11 mouse cellular contexts compared by ENCODE assay signal in the genomic region with DNA sequence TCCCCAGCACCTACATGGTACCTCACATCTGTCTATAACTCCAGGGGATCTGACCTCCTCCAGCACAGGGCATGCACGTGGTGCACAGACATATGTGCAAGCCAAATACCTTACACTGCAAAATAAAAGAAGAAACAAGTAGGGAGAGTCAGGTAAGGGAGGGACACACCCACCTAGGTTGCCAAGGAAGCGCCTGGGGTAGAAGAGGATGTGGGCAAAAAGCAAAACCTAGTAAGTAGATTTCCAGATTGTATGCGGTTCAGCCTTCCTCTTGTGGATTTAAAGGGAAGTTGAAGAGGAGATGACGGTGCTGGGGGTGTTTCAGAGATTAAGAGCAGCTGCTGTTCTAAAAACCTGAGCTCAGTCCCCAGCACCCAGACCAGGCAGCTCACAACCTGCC. TPM values are rescaled to one million over a fixed set of nuclear protein-coding genes. Genes with fewer than 3 reads are reported as not detected.
A peak's percentile ranks its signal among the peaks of the same experiment; 100 is the strongest.
DNase-seq lines count a peak whose midpoint lies in the region; ATAC-seq and TF ChIP-seq lines count a peak whose summit lies in the region.
"Had no signal": no experiment of that assay in that cellular context is flagged by ENCODE, and none has a peak within 500 bp of the region (broad histone marks: within the 10 kb centered on the region; RNA-seq: fewer than 3 reads in every experiment).

No protein-coding gene starts in this region.

- peak; percentile 51; the same call in 1 of the 2 replicates for ATAC-seq in G1E (ENCODE audit: extremely low read depth, insufficient number of reproducible peaks, low FRiP score, poor library complexity, severe bottlenecking)
- ATAC-seq: forebrain, embryonic 14.5 days; hindbrain, postnatal 0 days had no signal

- H3K27ac ChIP-seq in forebrain, embryonic 10.5 days = no peak overlapping the region
- H3K27ac ChIP-seq: embryonic facial prominence, embryonic 10.5 days; hindbrain, postnatal 0 days; limb, embryonic 13.5 days had no signal

- peak; percentile 94 for DNase-seq in CD4-positive helper T cell, adult 2 months (ENCODE audit: low read depth, low spot score)
- DNase-seq in G1E (ENCODE audit: low spot score) = peak; percentile 8
- peak; percentile 12 for DNase-seq in lung, postnatal 10 days
- peak; percentile 56 to 65 for DNase-seq in spleen, postnatal 36 days (ENCODE audit: low spot score in 2 of 2)
- no peak for DNase-seq in left cerebral cortex, adult 18-20 months (ENCODE audit: low spot score in 2 of 2)
- DNase-seq in forebrain, embryonic 10.5 days (ENCODE audit: extremely low spot score, low spot score) = no peak
- DNase-seq in left cerebral cortex, postnatal 10 days (ENCODE audit: extremely low spot score in 1 of 2, low spot score in 2 of 2) = no peak

- intact Hi-C loops in left cerebral cortex, postnatal 10 days (cut with DNase I) = no loop called here

- 71% methylated on average over 4 of the region's 4 CpGs for WGBS in forebrain, embryonic 10.5 days

- H3K9me3 ChIP-seq in G1E (replicated peaks) = no peaks in the 10 kb centered on the region
- no peaks in the 10 kb centered on the region for H3K9me3 ChIP-seq in forebrain, embryonic 10.5 days
- H3K9me3 ChIP-seq: embryonic facial prominence, embryonic 10.5 days; limb, embryonic 13.5 days had no signal

- peaks cover 7% of the 10 kb centered on the region for H3K36me3 ChIP-seq in G1E (replicated peaks)
- peaks cover 9% of the 10 kb centered on the region for H3K36me3 ChIP-seq in forebrain, embryonic 10.5 days (replicated peaks)

- TF ChIP-seq CTCF in G1E (IDR thresholded peaks at IDR 0.05; ENCODE audit: low read depth, low read length) = no peak

- peaks cover 22% of the 10 kb centered on the region for H3K27me3 ChIP-seq in G1E (ENCODE audit: insufficient read depth, low read length)
- H3K27me3 ChIP-seq in forebrain, embryonic 10.5 days (ENCODE audit: poor library complexity, severe bottlenecking) = peaks cover 38% of the 10 kb centered on the region

- no peak overlapping the region for H3K4me3 ChIP-seq in G1E (ENCODE audit: low read depth, low read length)
- no peak overlapping the region for H3K4me3 ChIP-seq in forebrain, embryonic 10.5 days
- H3K4me3 ChIP-seq: embryonic facial prominence, embryonic 10.5 days; limb, embryonic 13.5 days had no signal

- peaks cover 31% of the 10 kb centered on the region for H3K4me1 ChIP-seq in G1E (ENCODE audit: insufficient read depth, low read depth, low read length)
- peaks cover 37% of the 10 kb centered on the region for H3K4me1 ChIP-seq in forebrain, embryonic 10.5 days

RNA-seq across cellular contexts. Expression of a gene that starts 1.7 kb away (rescaled TPM):
- total RNA-seq in G1E (2014; fragmentation: Nextera tagmentation) = 4.1 and 18.0 TPM in 2 replicates
- total RNA-seq in G1E (2017) = 17.9 and 22.4 TPM in 2 replicates
- 1.3 and 2.1 TPM in 2 replicates for polyA plus RNA-seq in G1E (2012)
- total RNA-seq in left cerebral cortex, adult 18-20 months (2021) = 10 to 100 TPM; 65.9 to 71.6 TPM
- polyA plus RNA-seq in forebrain, embryonic 10.5 days (2016; fragmentation: Nextera tagmentation; extraction: Ambion mirVana) = 38.8 and 41.0 TPM in 2 replicates
- total RNA-seq in left cerebral cortex, postnatal 10 days (2021) = 10 to 100 TPM; 71.4 to 86.2 TPM

RNA-seq across cellular contexts. Expression of a gene that starts 1.8 kb away (rescaled TPM):
- not detected in 2 replicates for total RNA-seq in G1E (2014; fragmentation: Nextera tagmentation)
- 1.9 and 2.5 TPM in 2 replicates for total RNA-seq in G1E (2017)
- not detected in 2 replicates for polyA plus RNA-seq in G1E (2012)
- total RNA-seq in left cerebral cortex, adult 18-20 months (2021) = not detected
- polyA plus RNA-seq in forebrain, embryonic 10.5 days (2016; fragmentation: Nextera tagmentation; extraction: Ambion mirVana) = 0.48 and 0.67 TPM in 2 replicates
- not detected for total RNA-seq in left cerebral cortex, postnatal 10 days (2021)

RNA-seq across cellular contexts. Expression of a gene that starts 41.0 kb away (rescaled TPM):
- total RNA-seq in G1E (2014; fragmentation: Nextera tagmentation) = 39.8 and 60.5 TPM in 2 replicates
- 58.6 and 59.5 TPM in 2 replicates for total RNA-seq in G1E (2017)
- 45.4 and 66.4 TPM in 2 replicates for polyA plus RNA-seq in G1E (2012)
- total RNA-seq in left cerebral cortex, adult 18-20 months (2021) = 100 to 1,000 TPM; 130 to 131 TPM
- 62.1 and 65.2 TPM in 2 replicates for polyA plus RNA-seq in forebrain, embryonic 10.5 days (2016; fragmentation: Nextera tagmentation; extraction: Ambion mirVana)
- 100 to 1,000 TPM; 174 to 180 TPM for total RNA-seq in left cerebral cortex, postnatal 10 days (2021)

Comparison
In these comparisons a context has a peak if more than half of its experiments do, and no peak if none do; other contexts are left out.
1. DNase-seq: peak in CD4-positive helper T cell, adult 2 months (single experiment), G1E (single experiment), lung, postnatal 10 days (single experiment) and spleen, postnatal 36 days (2 of 2); none in left cerebral cortex, adult 18-20 months (0 of 2), forebrain, embryonic 10.5 days (single experiment) and left cerebral cortex, postnatal 10 days (0 of 2).